Mouse (Mus musculus) hematopoietic stem cell, adult 5-6 weeks (primary cell): ENCODE measurements around the gene Fgd2. TPM values are rescaled to one million over a fixed set of nuclear protein-coding genes. Genes with fewer than 3 reads are reported as not detected.

Source experiments
- ATAC-seq, 2 experiments: fragments of 125-278 bp in 1 of 2; replicated peaks in 1 of 2; 2 replicates each; pipeline ENCODE4 v1.8.0; 2016 to 2017; ENCODE audit warnings: inconsistent platforms in 2 of 2, mild to moderate bottlenecking in 2 of 2, moderate number of reproducible peaks in 2 of 2, low read depth in 1 of 2, moderate TSS enrichment in 1 of 2; ENCODE audit not compliant: low FRiP score in 2 of 2, poor library complexity in 2 of 2, severe bottlenecking in 2 of 2, insufficient read depth in 1 of 2, low TSS enrichment in 1 of 2
- total RNA-seq: library from RNA; stranded (forward); fragments of 172-1452, 232-1000 nt; gene quantifications from 2 replicates; pipeline ENCODE4 v1.2.3, GENCODE M21; 2017

Fgd2 gene
- total RNA-seq, 1 experiment from 2014 or later = 36.9 TPM

GRCm38 (mm10) chr17:29406077-29406476 is 45.4 kb downstream of the Fgd2 start:
- no peak for ATAC-seq

- no peak for ATAC-seq
Measured at GRCm38 (mm10) chr17:29407405-29407804, 46.7 kb downstream of the Fgd2 start.

- no peak for ATAC-seq
Measured at GRCm38 (mm10) chr17:29408364-29408763, 47.6 kb downstream of the Fgd2 start.

DNA sequence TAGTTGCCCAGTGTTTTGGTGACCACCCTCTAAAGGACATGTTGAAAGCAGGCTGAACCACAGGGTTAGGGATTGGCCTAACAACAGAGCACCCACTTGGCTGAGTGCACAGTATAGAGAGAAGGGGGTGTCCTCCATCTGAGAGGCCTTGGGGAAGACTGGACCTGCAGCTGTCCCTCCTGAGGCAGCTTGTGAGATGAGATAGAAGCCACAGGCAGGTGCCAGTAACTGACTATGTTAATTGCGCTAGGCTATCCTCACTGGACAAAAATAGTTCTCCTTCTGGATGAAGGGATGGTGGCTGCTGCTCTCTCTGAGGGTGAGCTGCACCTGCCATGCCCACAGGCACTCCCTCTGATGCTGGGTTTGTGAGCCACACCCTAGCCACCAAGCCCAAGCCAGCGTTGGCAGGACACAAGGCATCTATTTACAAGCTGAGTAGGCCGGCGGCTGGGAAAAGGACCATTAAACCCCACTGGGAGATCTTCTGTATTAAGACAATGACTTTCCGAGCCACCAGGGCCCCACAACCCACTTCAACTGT is 49.2 kb downstream of the Fgd2 start:
- ATAC-seq = no peak

- ATAC-seq = no peak
Measured at GRCm38 (mm10) chr17:29411821-29412425, 51.2 kb downstream of the Fgd2 start.

GRCm38 (mm10) chr17:29414566-29414965 is 53.9 kb downstream of the Fgd2 start:
- no peak for ATAC-seq

- peak; percentile 25 to 54 for ATAC-seq
Measured at GRCm38 (mm10) chr17:29415761-29416662, 55.3 kb downstream of the Fgd2 start.

- no peak for ATAC-seq
Measured at GRCm38 (mm10) chr17:29416757-29417156, 56.0 kb downstream of the Fgd2 start.

GRCm38 (mm10) chr17:29418758-29419380 is 58.2 kb downstream of the Fgd2 start:
- no peak for ATAC-seq

GRCm38 (mm10) chr17:29419976-29420739 is 59.4 kb downstream of the Fgd2 start:
- ATAC-seq = no peak

GRCm38 (mm10) chr17:29421319-29421718 is 60.6 kb downstream of the Fgd2 start:
- no peak for ATAC-seq

GRCm38 (mm10) chr17:29422337-29422736 is 61.6 kb downstream of the Fgd2 start:
- ATAC-seq = no peak

GRCm38 (mm10) chr17:29422912-29423504 is 62.3 kb downstream of the Fgd2 start:
- no peak for ATAC-seq

GRCm38 (mm10) chr17:29423991-29424390 is 63.3 kb downstream of the Fgd2 start:
- no peak for ATAC-seq

GRCm38 (mm10) chr17:29425345-29425744 is 64.6 kb downstream of the Fgd2 start:
- no peak for ATAC-seq

DNA sequence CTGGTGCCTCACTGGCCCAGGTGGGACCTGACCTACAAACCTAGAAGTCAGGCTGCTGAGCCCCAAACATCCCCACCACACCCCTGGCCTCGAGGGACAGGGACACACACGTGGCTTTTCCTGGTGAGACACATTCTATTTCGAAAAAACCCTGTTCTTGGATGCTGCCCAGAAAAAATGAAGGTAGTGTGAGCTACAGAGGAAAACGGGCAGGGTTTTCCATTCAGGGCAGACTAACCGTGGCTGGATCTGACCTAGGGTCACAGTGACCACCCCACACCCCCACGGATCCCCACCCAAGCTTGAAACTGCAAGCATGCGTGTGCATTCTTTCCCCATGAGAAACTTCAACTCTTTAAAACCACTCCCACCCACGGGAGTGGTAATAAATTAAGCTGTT is 67.5 kb downstream of the Fgd2 start:
- no peak for ATAC-seq

DNA sequence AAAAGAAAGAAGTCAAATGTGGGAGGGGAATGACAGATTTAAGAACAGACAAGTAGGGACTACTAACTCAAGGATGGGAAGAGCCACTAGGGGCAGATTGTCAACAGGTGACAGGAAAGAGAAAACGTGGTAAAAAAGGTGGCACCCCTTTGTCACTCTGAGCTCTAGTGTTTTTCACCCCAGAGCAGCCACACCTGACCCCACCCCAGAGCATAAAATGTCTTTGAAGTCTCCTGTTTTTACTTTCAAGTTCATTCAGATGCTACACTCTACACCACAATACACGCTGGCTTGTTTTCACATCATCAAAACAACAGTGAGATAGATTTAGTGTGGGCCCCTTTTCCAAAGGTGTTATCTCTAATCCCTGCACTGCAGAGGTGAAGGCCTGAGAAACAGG is 68.1 kb downstream of the Fgd2 start:
- ATAC-seq = no peak
